Mouse (Mus musculus) heart, embryonic 11.5 days (tissue): ENCODE data around the gene Pde9a. TPM values are rescaled to one million over a fixed set of nuclear protein-coding genes. Genes with fewer than 3 reads are reported as not detected.
A peak's percentile ranks its signal among the peaks of the same experiment; 100 is the strongest.

Source experiments
- ATAC-seq: fragments of 200-750 bp; cut with Nextera tagmentation; replicated peaks from 2 replicates; pipeline ENCODE4 v1.8.0; 2017; ENCODE audit warnings: moderate library complexity; ENCODE audit not compliant: insufficient number of reproducible peaks, low FRiP score, low TSS enrichment
- H3K27ac ChIP-seq: fragments of 300-500 bp; sonication (generic); 2 replicates; pipeline ENCODE4 v1.5.1; 2014; ENCODE audit warnings: mild to moderate bottlenecking, low read depth, low read length
- H3K27me3 ChIP-seq: fragments of 300-500 bp; sonication (generic); 2 replicates; pipeline ENCODE4 v1.6.1; 2014; ENCODE audit warnings: mild to moderate bottlenecking, low read length, mixed read lengths; ENCODE audit not compliant: control insufficient read depth, insufficient read depth
- H3K36me3 ChIP-seq: fragments of 300-500 bp; sonication (generic); 2 replicates; pipeline ENCODE4 v1.6.1; 2014; ENCODE audit warnings: mild to moderate bottlenecking, low read length, moderate library complexity, mixed read lengths; ENCODE audit not compliant: control insufficient read depth, insufficient read depth
- H3K4me1 ChIP-seq: fragments of 300-500 bp; sonication (generic); 2 replicates; pipeline ENCODE4 v1.6.1; 2014; ENCODE audit warnings: low read length; ENCODE audit not compliant: control insufficient read depth, insufficient read depth
- H3K4me2 ChIP-seq: fragments of 300-500 bp; sonication (generic); 2 replicates; pipeline ENCODE4 v1.6.1; 2014; ENCODE audit warnings: mild to moderate bottlenecking, moderate library complexity
- H3K4me3 ChIP-seq: fragments of 300-500 bp; sonication (generic); 2 replicates; pipeline ENCODE4 v1.5.1; 2014; ENCODE audit warnings: low read depth, low read length
- H3K9ac ChIP-seq: fragments of 300-500 bp; sonication (generic); 2 replicates; pipeline ENCODE4 v1.6.1; 2014; ENCODE audit warnings: mild to moderate bottlenecking, low read depth, low read length, moderate library complexity
- H3K9me3 ChIP-seq: fragments of 300-500 bp; sonication (generic); replicated peaks from 2 replicates; pipeline ENCODE4 v1.6.1; 2016; ENCODE audit warnings: low read length; ENCODE audit not compliant: control insufficient read depth
- WGBS: fragments of 180-500 bp; shearing (Covaris S2); extraction: QIAGEN DNeasy Blood & Tissue Kit; methylation state at CpG from one replicate; pipeline ENCODE4 v1.1.7; 2014; ENCODE audit not compliant: insufficient replicate concordance; 5-methylcytosine and 5-hydroxymethylcytosine counted together
- polyA plus RNA-seq: library from polyadenylated mRNA; unstranded; fragments of >200 nt; fragmentation: Nextera tagmentation; extraction: Ambion mirVana; gene quantifications from 2 replicates; pipeline ENCODE4 v1.2.1, GENCODE M21; 2014

Gene Pde9a
- polyA plus RNA-seq, 1 experiment from 2014 or later = 7.1 TPM

DNA sequence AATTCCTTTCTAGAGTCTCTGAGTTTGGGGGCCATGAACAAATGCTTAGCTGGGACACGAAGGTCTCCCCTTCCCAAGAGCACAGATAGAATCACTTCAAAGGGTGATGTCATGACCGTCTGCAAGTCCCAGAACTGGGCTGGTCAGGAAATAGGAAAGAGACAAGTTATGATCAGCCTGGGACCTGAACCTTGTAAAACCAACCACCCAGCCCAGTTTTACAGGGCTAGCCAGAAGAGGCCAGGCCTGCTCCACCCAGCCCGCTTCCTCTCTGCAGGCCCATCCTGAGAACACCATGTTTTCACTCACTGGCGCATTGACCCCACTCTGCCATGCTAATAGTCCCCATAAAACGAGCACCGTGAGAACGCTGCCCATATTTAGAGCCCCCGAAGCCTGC, 56.5 kb downstream of the Pde9a start:
- no peak for ATAC-seq
- no peak overlapping the region for H3K27ac ChIP-seq
- no peak overlapping the region for H3K4me2 ChIP-seq
- no peaks in the 10 kb centered on the region; the same call in 1 of the 2 replicates for H3K36me3 ChIP-seq
- peaks cover 12% of the 10 kb centered on the region; the same call in 1 of the 2 replicates for H3K4me1 ChIP-seq
- H3K4me3 ChIP-seq = no peak overlapping the region
- no peaks in the 10 kb centered on the region for H3K9me3 ChIP-seq
- 39% methylated on average over 8 of the region's 8 CpGs for WGBS
- H3K9ac ChIP-seq = no peak overlapping the region
- no peaks in the 10 kb centered on the region for H3K27me3 ChIP-seq

DNA sequence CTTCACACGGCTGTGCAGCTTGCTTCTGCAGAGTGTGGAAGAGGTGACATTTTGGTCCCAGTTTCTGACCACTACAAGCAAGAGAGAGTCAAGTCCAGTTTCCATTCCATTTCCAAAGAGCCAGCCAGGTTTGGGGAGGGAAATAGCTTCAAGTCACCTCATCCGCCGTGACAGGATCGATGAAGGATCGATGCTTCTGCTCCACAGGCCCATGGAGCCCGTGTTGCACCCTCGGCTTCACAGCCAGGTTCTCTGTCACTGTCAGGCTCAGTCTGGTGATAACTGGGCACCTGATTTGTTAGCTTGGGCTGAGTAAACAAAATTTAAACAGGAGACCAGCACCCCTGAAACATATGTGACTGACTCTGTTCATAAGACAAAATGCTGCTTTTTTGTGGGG, 58.2 kb downstream of the Pde9a start:
- 59% methylated on average over 7 of the region's 7 CpGs for WGBS
- H3K4me1 ChIP-seq = peaks cover 12% of the 10 kb centered on the region; the same call in 1 of the 2 replicates
- H3K9ac ChIP-seq = no peak overlapping the region
- no peak for ATAC-seq
- no peak overlapping the region for H3K4me2 ChIP-seq
- H3K9me3 ChIP-seq = no peaks in the 10 kb centered on the region
- H3K27me3 ChIP-seq = no peaks in the 10 kb centered on the region
- no peak overlapping the region for H3K27ac ChIP-seq
- no peaks in the 10 kb centered on the region; the same call in 1 of the 2 replicates for H3K36me3 ChIP-seq
- no peak overlapping the region for H3K4me3 ChIP-seq

DNA sequence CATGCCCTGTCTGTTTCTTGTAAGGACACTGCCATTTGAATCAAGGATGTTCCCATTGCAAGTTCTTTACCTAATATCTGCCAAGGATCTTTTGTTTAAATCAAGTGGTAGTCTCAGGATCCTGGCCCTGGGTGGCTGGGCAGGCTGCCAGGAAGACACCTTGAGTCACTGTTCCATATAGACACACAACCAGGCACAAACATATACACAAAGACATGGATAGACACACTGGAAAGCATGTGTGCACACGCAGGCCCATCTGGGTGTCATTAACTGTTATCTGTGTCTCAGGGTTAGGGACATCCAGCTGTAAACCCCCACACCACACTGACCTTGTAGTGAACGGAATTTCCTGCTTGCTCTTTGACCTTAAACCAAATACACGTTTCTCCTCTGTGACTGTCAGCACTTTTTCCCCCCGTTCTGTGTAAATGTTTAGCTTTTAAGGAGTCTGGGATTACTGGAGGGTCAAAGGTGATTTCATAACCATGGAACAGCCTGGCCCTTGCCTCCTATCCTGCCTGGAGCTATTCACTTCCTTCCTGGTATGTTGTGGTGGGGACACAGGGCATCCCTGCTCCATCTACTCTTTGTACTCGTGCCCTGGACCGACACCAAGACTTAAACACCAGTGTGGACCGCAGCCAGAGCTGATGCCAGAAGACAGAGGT, 59.2 kb downstream of the Pde9a start:
- Histone ChIP-seq H3K9ac (no peak overlapping the region), H3K27me3 (no peaks in the 10 kb centered on the region), H3K4me2 (no peak overlapping the region), H3K27ac (no peak overlapping the region), H3K4me3 (no peak overlapping the region), H3K4me1 (peaks cover 12% of the 10 kb centered on the region; the same call in 1 of the 2 replicates), H3K36me3 (no peaks in the 10 kb centered on the region; the same call in 1 of the 2 replicates), H3K9me3 (no peaks in the 10 kb centered on the region)
- WGBS = 36% methylated on average over 7 of the region's 7 CpGs
- ATAC-seq = no peak

DNA sequence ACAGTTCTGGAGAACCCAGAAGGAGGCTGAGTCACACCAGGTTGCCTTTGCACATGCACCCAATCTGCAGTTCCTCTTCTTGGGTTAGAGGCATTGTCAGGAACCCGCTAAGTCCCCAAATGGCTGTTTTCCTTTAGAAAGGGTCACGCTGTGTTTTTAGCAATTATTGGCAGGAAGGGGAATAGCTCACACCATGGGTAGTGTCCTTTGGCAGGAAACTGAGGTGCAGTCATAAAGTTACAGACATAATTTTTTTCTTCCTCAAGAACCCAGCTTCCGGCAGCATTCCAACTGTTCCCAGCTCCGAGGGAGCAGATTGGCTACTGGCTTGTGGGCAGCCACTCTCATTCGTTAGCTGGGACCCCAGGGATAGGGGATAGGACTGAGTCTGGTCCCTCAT, 61.8 kb downstream of the Pde9a start:
- Histone ChIP-seq H3K27me3 (no peaks in the 10 kb centered on the region), H3K4me3 (no peak overlapping the region), H3K4me2 (no peak overlapping the region), H3K4me1 (peaks cover 8% of the 10 kb centered on the region; the same call in 1 of the 2 replicates), H3K9me3 (no peaks in the 10 kb centered on the region), H3K36me3 (no peaks in the 10 kb centered on the region; the same call in 1 of the 2 replicates), H3K27ac (no peak overlapping the region), H3K9ac (no peak overlapping the region)
- 78% methylated on average over 5 of the region's 5 CpGs for WGBS
- ATAC-seq = no peak

DNA sequence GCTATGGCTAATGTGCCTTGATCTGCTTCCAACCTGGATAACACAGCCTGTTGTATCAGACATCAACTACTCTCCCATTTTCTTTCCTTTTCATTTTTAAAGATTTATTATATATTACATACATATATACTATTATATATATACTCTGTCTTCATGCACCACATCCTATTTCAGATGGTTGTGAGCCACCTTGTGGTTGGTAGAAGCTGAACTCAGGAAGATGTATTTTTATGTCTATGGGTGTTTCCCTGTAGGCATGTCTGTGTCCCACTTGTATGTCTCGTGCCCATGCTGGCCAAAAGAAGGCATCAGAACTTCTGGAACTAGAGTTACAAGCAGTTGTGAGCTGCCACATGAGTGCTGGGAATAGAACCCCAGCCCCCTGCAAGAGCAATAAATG, 62.5 kb downstream of the Pde9a start:
- Histone ChIP-seq H3K27ac (no peak overlapping the region), H3K36me3 (no peaks in the 10 kb centered on the region; the same call in 1 of the 2 replicates), H3K9me3 (no peaks in the 10 kb centered on the region), H3K4me1 (peaks cover 7% of the 10 kb centered on the region; the same call in 1 of the 2 replicates), H3K4me2 (no peak overlapping the region), H3K9ac (no peak overlapping the region), H3K4me3 (no peak overlapping the region), H3K27me3 (no peaks in the 10 kb centered on the region)
- WGBS = 59% methylated on average over 1 of the region's 1 CpGs
- ATAC-seq = no peak

DNA sequence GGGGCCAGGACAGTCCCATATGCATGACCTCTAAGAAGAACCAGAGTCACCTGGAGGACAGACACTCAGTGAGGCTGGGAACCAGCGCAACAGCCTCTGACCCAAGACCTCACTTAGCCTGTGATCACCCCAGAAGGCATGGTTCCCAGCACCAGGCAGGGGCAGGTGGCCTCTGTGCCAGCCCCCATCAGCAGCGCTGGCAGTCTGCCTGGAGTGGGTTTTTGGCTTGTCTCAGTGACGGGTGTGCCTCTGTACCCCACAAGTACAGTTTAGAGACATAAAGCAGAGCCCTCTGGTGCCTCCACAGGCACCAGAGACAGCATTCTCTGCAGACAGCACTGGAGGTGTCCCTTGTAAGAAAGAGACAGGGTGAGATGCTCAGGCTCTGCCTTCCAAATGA, 64.2 kb downstream of the Pde9a start:
- H3K27me3 ChIP-seq = no peaks in the 10 kb centered on the region
- no peaks in the 10 kb centered on the region for H3K9me3 ChIP-seq
- no peaks in the 10 kb centered on the region; the same call in 1 of the 2 replicates for H3K36me3 ChIP-seq
- no peak overlapping the region for H3K9ac ChIP-seq
- H3K4me2 ChIP-seq = no peak overlapping the region
- H3K4me3 ChIP-seq = no peak overlapping the region
- WGBS = 69% methylated on average over 3 of the region's 3 CpGs
- H3K4me1 ChIP-seq = peaks cover 4% of the 10 kb centered on the region; the same call in 1 of the 2 replicates
- no peak for ATAC-seq
- H3K27ac ChIP-seq = no peak overlapping the region

DNA sequence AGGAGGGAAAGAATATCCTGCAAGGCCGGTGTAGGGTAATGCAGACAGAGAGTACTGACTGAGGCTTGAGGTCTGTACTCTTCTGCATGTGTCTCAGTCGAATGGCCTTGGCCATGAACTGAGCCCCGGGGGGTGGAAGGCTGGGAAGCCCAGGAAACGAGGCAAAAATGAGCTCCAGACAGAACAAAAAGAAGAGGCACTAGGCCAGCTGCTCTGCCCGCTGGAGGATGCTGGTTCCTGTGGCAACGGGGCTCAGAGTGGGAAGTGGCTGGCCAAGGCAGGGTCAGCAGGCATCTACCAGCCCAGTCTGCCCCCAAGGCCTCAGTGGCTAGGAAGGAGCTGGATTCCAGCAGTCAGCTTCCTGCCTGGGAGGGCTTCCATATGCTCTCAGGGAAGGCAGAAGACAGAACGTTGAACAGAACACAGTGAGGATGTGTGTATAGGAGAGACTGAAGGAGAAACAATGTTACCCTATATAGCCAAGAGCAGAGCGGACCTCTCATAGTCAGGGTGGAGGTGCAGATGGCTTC, 65.2 kb downstream of the Pde9a start:
- H3K9me3 ChIP-seq = no peaks in the 10 kb centered on the region
- no peak for ATAC-seq
- H3K4me2 ChIP-seq = no peak overlapping the region
- H3K27me3 ChIP-seq = no peaks in the 10 kb centered on the region
- H3K4me3 ChIP-seq = no peak overlapping the region
- WGBS = 61% methylated on average over 8 of the region's 8 CpGs
- no peaks in the 10 kb centered on the region; the same call in none of the 2 replicates for H3K4me1 ChIP-seq
- no peak overlapping the region for H3K9ac ChIP-seq
- peak overlapping the region; percentile 11; the same call in 1 of the 2 replicates for H3K27ac ChIP-seq
- H3K36me3 ChIP-seq = no peaks in the 10 kb centered on the region; the same call in 1 of the 2 replicates

DNA sequence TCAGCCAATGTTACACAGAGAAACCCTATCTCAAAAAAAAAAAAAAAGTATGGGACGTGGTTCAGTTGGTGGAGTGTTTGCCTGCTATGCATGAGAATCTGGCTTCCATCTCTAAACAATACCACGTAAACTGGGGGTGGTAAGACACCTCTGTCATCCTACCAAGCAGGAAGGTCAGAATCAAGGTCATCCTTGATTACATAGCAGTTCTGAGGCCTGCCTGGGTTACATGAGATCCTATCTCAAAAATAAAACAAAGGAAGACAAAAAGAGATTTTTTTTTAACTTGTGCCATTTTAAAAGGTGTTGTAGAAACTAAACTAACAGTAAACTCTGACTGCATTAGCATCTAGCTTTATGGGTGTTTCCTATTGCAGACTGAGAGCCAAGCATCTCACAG, 66.8 kb downstream of the Pde9a start:
- no peak overlapping the region for H3K4me2 ChIP-seq
- H3K36me3 ChIP-seq = no peaks in the 10 kb centered on the region
- WGBS = 70% methylated on average over 2 of the region's 2 CpGs
- ATAC-seq = no peak
- H3K9me3 ChIP-seq = no peaks in the 10 kb centered on the region
- no peaks in the 10 kb centered on the region for H3K27me3 ChIP-seq
- no peak overlapping the region for H3K4me3 ChIP-seq
- H3K4me1 ChIP-seq = no peaks in the 10 kb centered on the region; the same call in none of the 2 replicates
- no peak overlapping the region for H3K9ac ChIP-seq
- no peak overlapping the region for H3K27ac ChIP-seq
